Mouse (Mus musculus) midbrain, embryonic 12.5 days (tissue): ENCODE measurements around the gene Wnt1. TPM values are rescaled to one million over a fixed set of nuclear protein-coding genes. Genes with fewer than 3 reads are reported as not detected.

Source experiments
- ATAC-seq: fragments of 200-750 bp; cut with Nextera tagmentation; 2 replicates; pipeline ENCODE4 v1.8.0; 2017; ENCODE audit warnings: low read depth, moderate TSS enrichment, moderate library complexity; ENCODE audit not compliant: low FRiP score
- H3K27ac ChIP-seq: fragments of 300-500 bp; sonication (generic); replicated peaks from 2 replicates; pipeline ENCODE4 v1.5.1; 2016; ENCODE audit warnings: mild to moderate bottlenecking
- H3K27me3 ChIP-seq: fragments of 300-500 bp; sonication (generic); 2 replicates; pipeline ENCODE4 v1.6.1; 2016; ENCODE audit warnings: mild to moderate bottlenecking
- H3K36me3 ChIP-seq: fragments of 300-500 bp; sonication (generic); 2 replicates; pipeline ENCODE4 v1.6.1; 2016
- H3K4me1 ChIP-seq: fragments of 300-500 bp; sonication (generic); 2 replicates; pipeline ENCODE4 v1.6.1; 2016
- H3K4me2 ChIP-seq: fragments of 300-500 bp; sonication (generic); replicated peaks from 2 replicates; pipeline ENCODE4 v1.6.1; 2016; ENCODE audit warnings: mild to moderate bottlenecking, moderate library complexity
- H3K4me3 ChIP-seq: fragments of 300-500 bp; sonication (generic); 2 replicates; pipeline ENCODE4 v1.5.1; 2016; ENCODE audit warnings: mild to moderate bottlenecking
- H3K9ac ChIP-seq: fragments of 300-500 bp; sonication (generic); replicated peaks from 2 replicates; pipeline ENCODE4 v1.6.1; 2016; ENCODE audit warnings: mild to moderate bottlenecking, moderate library complexity
- H3K9me3 ChIP-seq: fragments of 300-500 bp; sonication (generic); 2 replicates; pipeline ENCODE4 v1.6.1; 2016; ENCODE audit warnings: mild to moderate bottlenecking
- WGBS: fragments of 180-500 bp; shearing (Covaris S2); methylation state at CpG from one replicate; pipeline ENCODE4 v1.1.7; 2016; 5-methylcytosine and 5-hydroxymethylcytosine counted together
- polyA plus RNA-seq: library from polyadenylated mRNA; unstranded; fragments of >200 nt; fragmentation: Nextera tagmentation; extraction: Ambion mirVana; gene quantifications from 2 replicates; pipeline ENCODE4 v1.2.1, GENCODE M21; 2016

The Wnt1 gene
- polyA plus RNA-seq, 1 experiment from 2014 or later: 8.7 TPM

DNA sequence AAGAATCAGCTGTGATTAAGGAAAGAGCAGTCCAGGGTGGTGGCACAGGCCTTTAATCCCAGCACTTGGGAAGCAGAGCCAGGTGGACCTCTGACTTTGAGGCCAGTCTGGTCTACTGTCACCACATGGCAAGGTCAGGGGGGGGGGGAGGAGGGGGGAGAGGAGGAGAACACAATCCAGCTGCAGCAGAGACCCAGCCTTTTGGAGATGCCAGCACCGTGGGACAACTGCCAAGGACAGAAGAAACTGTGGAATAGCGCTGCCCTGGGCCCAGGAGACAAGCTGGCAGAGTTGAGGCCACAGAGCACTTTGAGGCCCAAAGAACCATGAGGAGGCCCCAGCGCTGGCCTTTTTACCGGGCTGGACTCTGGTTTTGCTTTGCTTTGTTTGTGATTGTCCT is 23.7 kb upstream of the Wnt1 start:
- Histone ChIP-seq H3K9ac (no peak overlapping the region), H3K27me3 (peaks cover 61% of the 10 kb centered on the region)
- 74% methylated on average over 4 of the region's 4 CpGs for WGBS

DNA sequence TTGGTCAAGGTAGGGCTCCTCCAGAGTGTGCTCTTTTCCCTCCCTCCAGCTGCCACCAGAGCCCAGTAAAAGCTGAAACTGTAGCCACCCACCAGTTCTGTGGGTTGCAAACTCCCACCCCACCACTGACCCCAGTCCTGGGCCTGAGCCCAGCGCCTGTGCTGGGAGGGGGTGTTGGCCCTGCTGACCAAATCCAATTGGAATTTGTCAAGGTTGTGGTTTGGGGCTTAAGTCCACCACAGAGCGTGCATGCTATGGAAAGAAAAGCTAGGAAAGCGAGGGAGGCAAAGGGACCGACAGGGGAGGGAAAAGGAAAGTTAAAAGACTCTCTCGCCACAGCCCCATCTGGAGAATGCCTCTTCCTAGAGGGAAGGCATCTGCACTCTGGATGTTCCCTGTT is 21.4 kb upstream of the Wnt1 start:
- WGBS: 23% methylated on average over 5 of the region's 5 CpGs
- H3K9ac ChIP-seq: no peak overlapping the region
- H3K4me3 ChIP-seq: no peak overlapping the region
- no peak overlapping the region for H3K4me2 ChIP-seq
- no peaks in the 10 kb centered on the region for H3K9me3 ChIP-seq
- H3K36me3 ChIP-seq: no peaks in the 10 kb centered on the region
- H3K27me3 ChIP-seq: peaks cover 84% of the 10 kb centered on the region
- no peak overlapping the region for H3K27ac ChIP-seq
- ATAC-seq: no peak
- peaks cover 13% of the 10 kb centered on the region for H3K4me1 ChIP-seq

More for the DNA sequence above, 23.7 kb upstream of the Wnt1 start:
- no peak overlapping the region for H3K27ac ChIP-seq
- no peaks in the 10 kb centered on the region for H3K9me3 ChIP-seq
- no peak overlapping the region for H3K4me2 ChIP-seq
- H3K4me3 ChIP-seq: no peak overlapping the region
- ATAC-seq: no peak
- H3K36me3 ChIP-seq: no peaks in the 10 kb centered on the region
- peaks cover 17% of the 10 kb centered on the region for H3K4me1 ChIP-seq

DNA sequence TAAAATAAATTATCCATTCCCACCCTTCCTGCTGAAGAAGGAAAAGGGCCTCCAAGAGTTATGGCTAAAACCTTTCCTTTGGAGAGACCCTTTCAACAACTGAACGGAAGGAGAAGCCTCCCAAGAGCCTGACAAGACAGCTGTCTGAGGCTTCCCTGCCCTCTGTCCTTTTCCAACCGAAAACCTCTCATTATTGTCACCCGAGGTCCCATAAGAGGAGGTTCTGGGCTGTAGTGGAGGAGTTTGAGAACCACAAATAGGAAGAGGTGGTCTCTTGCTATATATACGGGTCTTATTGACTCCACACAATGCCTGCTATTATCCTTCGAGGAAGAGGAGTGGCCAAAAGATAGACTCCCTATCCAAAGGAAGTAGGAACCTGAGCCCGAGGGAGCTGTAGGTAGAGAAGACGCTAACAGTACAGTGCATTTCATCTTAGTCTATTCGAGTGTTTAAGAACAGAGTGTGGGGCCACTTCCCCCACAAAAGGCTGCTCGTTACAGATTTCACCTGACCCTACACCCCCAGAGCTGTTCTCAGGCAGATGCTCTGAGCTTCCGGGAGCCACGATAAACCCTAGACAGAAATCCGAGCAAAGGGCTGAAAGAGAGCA is 17.7 kb upstream of the Wnt1 start:
- Histone ChIP-seq H3K4me1 (peaks cover 24% of the 10 kb centered on the region), H3K9me3 (no peaks in the 10 kb centered on the region), H3K4me2 (peak overlapping the region; percentile 39; the same call in 1 of the 2 replicates), H3K27ac (no peak overlapping the region), H3K4me3 (peak overlapping the region; percentile 28), H3K27me3 (peaks cover 94% of the 10 kb centered on the region), H3K9ac (no peak overlapping the region), H3K36me3 (no peaks in the 10 kb centered on the region)
- ATAC-seq: no peak
- 5% methylated on average over 12 of the region's 12 CpGs for WGBS

DNA sequence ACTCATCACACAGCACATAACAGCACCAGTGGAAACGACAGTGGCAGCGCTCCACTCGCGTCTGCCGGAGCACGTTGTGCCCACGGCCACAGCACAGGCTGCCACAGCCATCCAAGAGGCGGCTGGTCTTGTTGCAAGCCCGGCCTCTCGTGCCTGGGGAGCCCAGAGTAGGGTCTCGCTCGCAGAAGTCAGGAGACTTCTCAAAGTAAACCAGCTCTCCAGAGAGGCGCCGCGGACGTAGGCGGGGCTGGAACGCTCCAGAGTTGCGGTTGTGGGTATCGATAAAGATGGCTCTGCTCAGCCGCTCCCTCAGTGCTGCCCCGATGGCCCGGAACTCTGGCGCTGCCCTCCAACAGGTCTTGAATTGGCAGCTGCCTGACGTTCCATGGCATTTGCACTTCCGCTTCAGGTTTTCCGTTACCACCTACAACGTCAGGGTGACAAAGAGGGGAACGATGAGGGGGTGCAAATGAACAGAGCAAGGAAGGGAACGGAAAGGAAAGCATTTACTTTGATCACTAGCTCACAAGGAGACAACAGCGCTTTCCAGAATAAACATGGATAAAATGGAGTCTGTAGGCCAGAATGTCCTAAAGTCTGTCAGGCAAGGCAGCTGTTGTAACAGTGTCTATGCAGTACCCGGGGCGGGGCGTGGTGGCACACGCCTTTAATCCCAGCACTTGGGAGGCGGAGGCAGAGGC is 17.0 kb upstream of the Wnt1 start:
- H3K27ac ChIP-seq: no peak overlapping the region
- no peaks in the 10 kb centered on the region for H3K36me3 ChIP-seq
- no peak for ATAC-seq
- peak overlapping the region; percentile 39 for H3K4me2 ChIP-seq
- H3K4me3 ChIP-seq: peak overlapping the region; percentile 28
- H3K9me3 ChIP-seq: no peaks in the 10 kb centered on the region
- H3K9ac ChIP-seq: 0 out of 2 replicates have a peak overlapping the region, but pooled peaks have one; percentile 28
- WGBS: 2% methylated on average over 36 of the region's 36 CpGs
- H3K27me3 ChIP-seq: peaks cover 100% of the 10 kb centered on the region
- peaks cover 29% of the 10 kb centered on the region for H3K4me1 ChIP-seq

DNA sequence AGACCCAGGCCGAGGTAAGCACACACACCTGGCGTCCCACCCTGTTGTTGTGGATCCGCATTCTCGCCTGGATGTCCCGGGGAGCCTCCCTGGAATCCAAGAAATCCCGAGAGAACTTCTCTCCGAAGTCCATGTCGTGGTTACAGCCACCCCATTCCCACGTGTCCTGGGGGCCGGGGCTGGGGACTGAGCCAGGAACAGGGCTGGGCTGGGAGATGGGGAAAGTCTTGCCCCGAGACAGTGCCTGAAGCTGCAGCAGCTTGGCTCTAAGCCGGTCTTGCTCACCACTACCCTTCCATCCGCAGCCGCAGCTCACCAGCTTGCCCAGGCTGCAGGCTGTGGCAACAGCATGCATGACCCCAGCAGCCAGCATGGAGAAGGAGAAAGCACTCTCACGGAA is 15.6 kb upstream of the Wnt1 start:
- Histone ChIP-seq H3K4me2 (no peak overlapping the region), H3K4me3 (no peak overlapping the region), H3K27ac (no peak overlapping the region), H3K9me3 (no peaks in the 10 kb centered on the region), H3K4me1 (peaks cover 37% of the 10 kb centered on the region), H3K9ac (no peak overlapping the region), H3K27me3 (peaks cover 100% of the 10 kb centered on the region), H3K36me3 (no peaks in the 10 kb centered on the region)
- WGBS: 10% methylated on average over 15 of the region's 15 CpGs
- ATAC-seq: no peak

DNA sequence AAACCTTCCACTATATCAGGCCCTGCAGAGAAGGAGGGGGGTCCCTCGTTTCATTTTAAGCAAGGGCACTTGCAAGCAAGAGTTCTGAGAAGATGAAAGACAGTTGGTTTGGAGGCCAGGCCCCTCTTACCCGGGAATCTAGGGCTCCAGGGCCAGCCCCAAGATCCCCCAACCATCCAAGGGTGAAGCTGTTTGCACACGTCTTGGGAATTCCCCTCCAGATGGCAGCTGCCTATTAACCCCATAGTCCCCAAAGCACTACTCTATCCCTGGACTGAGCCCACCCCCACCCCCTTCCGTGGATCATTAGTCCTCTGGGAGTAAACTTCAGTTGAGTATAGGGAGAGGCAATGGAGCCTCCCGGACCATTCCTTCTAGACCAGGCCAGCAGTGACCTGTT is 14.1 kb upstream of the Wnt1 start:
- Histone ChIP-seq H3K36me3 (no peaks in the 10 kb centered on the region), H3K27me3 (peaks cover 100% of the 10 kb centered on the region), H3K4me2 (no peak overlapping the region), H3K9me3 (no peaks in the 10 kb centered on the region), H3K9ac (no peak overlapping the region), H3K4me3 (no peak overlapping the region), H3K4me1 (peaks cover 41% of the 10 kb centered on the region), H3K27ac (no peak overlapping the region)
- WGBS: 3% methylated on average over 5 of the region's 5 CpGs
- ATAC-seq: no peak

DNA sequence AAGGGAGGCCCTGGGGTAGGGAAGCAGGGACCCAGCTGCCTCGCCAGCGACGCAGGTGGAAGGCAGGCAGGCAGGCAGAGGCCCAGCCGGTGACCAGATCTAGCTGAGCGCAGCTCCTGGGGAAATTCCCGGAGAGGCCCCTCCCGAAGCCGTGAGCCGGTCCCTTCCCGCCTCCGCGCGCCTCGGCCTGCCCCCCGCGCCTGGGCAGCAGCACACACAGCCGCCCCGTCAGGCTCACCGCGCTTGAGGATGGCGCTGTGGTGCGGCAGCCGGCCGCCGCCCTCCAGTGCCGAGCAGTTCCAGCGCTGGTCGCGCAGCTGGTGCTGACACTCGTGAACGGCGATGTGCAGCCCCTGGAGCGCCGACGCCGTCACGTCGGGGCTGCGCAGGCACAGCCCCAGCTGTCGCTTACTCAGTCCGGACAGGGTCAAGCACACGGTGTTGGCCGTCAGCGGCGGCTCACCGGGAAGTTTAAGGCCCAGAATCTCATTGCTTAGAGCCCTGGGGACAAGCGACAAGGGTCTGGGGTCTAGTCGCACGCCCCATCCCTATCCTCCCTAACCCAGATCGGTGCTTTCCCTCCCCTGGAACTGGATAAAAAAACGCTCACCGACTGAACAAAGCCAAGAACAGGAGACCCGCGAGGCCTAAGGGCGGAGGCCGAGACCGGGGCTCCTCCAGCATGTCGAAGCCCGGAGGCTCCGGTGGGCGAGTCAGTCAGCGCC is 13.2 kb upstream of the Wnt1 start:
- WGBS: under 1% methylated on average over 57 of the region's 62 CpGs
- Histone ChIP-seq H3K4me2 (peak overlapping the region; percentile 47), H3K4me3 (peak overlapping the region; percentile 31), H3K4me1 (peaks cover 43% of the 10 kb centered on the region), H3K9ac (0 out of 2 replicates have a peak overlapping the region, but pooled peaks have one; percentile 15), H3K9me3 (no peaks in the 10 kb centered on the region), H3K27ac (no peak overlapping the region), H3K27me3 (peaks cover 100% of the 10 kb centered on the region), H3K36me3 (no peaks in the 10 kb centered on the region)
- peak; percentile 61 for ATAC-seq

DNA sequence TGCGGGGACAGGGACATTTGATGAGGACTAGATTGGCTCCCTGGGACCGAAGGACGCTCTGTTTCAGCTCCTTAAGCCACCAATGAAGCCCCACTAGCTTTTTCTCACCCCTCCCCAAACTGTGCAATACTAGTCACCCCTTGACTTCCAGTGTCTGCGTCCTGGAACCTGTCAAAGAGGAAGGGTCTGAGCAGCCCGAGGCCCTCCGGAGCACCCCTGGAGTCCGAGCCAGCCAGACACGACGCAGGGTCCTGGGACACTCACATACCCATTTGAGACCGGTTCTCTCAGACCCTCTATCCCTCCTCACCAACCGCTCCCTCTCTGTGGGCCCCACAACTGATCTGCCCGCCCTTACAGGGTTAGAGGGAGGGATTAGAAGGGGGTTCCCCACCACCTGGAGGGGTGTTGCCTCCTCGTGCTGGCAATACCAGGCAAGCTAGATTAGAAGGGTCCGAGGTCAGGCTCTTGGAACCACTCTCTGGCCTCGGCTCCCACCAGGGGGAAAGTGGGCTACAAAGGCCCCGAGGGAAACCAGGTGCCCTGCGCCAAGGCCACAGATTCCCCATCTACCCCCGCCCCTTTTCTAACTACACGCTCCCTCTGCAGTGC is 12.5 kb upstream of the Wnt1 start:
- H3K27ac ChIP-seq: no peak overlapping the region
- H3K36me3 ChIP-seq: no peaks in the 10 kb centered on the region
- H3K27me3 ChIP-seq: peaks cover 100% of the 10 kb centered on the region
- no peak overlapping the region; the same call in 1 of the 2 replicates for H3K4me3 ChIP-seq
- H3K4me1 ChIP-seq: peaks cover 41% of the 10 kb centered on the region
- H3K9ac ChIP-seq: no peak overlapping the region; the same call in 1 of the 2 replicates
- 3% methylated on average over 19 of the region's 19 CpGs for WGBS
- peak overlapping the region; percentile 47; the same call in 1 of the 2 replicates for H3K4me2 ChIP-seq
- H3K9me3 ChIP-seq: no peaks in the 10 kb centered on the region
- no peak for ATAC-seq

DNA sequence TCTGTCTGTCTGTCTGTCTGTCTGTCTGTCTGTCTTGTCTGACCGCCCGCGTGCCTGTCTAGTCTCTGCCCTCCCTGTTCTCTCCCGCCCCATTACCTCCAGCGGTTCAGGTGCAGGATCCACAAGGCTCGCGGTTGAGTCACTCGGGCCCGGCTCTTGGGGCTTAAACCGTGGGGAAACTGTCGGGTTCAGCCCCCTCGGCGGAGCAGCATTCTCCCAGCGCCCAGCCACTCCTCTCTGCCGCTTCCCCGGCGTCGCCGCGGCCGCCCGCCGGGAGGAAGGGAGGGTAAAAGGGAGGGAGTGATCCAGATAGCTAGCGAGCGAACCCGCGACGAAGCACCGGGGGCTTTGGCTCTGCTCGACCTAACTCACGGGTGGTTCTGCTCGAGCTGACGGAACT is 11.9 kb upstream of the Wnt1 start, which contains the start of gene Wnt10b:
Wnt10b (minus strand) TSS at position 389 of the 400 bp plus-strand sequence.
- Histone ChIP-seq H3K9me3 (no peaks in the 10 kb centered on the region), H3K4me3 (peak within 1 kb of the TSS; percentile 27), H3K4me1 (peaks cover 35% of the 10 kb centered on the region), H3K4me2 (peak within 1 kb of the TSS; percentile 47), H3K36me3 (no peaks in the 10 kb centered on the region), H3K9ac (no peak within 1 kb of the TSS; the same call in 1 of the 2 replicates), H3K27ac (no peak within 1 kb of the TSS), H3K27me3 (peaks cover 100% of the 10 kb centered on the region)
- ATAC-seq: no peak
- WGBS: under 1% methylated on average over 33 of the region's 33 CpGs

DNA sequence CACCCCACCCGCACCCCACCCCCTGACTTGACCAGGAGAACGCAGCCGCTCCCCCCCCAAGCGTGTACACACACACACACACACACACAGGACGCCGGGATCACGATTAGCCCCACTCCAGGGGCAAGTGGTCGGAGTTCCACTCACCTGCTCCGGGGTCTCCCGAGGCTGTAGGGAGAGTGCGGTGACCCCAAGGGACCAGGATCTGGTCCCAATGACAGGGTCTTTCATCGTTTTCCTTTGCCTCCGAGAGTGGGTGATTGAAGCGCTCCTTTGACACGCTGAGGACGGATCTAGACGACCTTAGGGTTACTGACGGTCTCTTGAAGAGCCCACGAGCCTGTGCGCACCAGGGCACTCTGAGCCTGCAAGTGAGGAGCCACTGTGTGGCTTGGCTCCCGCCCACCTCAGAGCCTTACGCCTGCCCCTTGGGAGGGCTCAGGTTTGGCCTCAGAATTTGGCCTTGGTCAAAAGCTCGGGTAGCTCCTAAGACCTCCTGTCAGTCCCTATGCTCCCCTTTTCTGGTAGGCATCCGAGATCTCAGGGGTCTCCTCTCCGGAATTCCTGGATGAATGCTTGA is 11.4 kb upstream of the Wnt1 start:
- H3K9ac ChIP-seq: no peak overlapping the region; the same call in 1 of the 2 replicates
- 1% methylated on average over 25 of the region's 25 CpGs for WGBS
- H3K4me1 ChIP-seq: peaks cover 35% of the 10 kb centered on the region
- H3K36me3 ChIP-seq: no peaks in the 10 kb centered on the region
- H3K27me3 ChIP-seq: peaks cover 99% of the 10 kb centered on the region
- ATAC-seq: no peak
- H3K9me3 ChIP-seq: no peaks in the 10 kb centered on the region
- peak overlapping the region; percentile 38 for H3K4me2 ChIP-seq
- H3K27ac ChIP-seq: no peak overlapping the region
- H3K4me3 ChIP-seq: peak overlapping the region; percentile 27

DNA sequence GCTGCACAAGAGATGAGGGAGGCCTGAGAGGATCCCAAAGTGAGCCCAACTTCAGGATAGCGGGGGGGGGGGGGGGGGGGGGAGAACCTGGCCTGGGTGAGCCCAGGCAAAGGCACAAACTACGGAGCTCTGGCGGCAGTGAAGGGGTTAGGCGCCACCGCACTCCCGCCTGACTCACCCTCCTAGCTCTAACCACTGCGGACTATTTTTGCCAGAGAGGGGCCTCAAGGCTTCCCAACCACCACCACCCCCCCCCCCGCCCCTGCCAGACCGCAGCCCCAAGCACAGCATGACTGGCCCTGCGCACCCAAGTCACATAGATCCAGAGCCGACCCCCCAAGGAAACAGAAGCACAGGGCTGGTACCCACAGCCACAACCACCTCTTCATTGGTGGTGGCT is 10.9 kb upstream of the Wnt1 start:
- Histone ChIP-seq H3K9me3 (no peaks in the 10 kb centered on the region), H3K36me3 (no peaks in the 10 kb centered on the region), H3K4me1 (peaks cover 35% of the 10 kb centered on the region), H3K4me3 (no peak overlapping the region), H3K9ac (no peak overlapping the region), H3K27me3 (peaks cover 95% of the 10 kb centered on the region), H3K27ac (no peak overlapping the region), H3K4me2 (no peak overlapping the region)
- no peak for ATAC-seq
- WGBS: 1% methylated on average over 8 of the region's 11 CpGs
